Mouse (Mus musculus): ENCODE data around the gene Kctd2.

DNA sequence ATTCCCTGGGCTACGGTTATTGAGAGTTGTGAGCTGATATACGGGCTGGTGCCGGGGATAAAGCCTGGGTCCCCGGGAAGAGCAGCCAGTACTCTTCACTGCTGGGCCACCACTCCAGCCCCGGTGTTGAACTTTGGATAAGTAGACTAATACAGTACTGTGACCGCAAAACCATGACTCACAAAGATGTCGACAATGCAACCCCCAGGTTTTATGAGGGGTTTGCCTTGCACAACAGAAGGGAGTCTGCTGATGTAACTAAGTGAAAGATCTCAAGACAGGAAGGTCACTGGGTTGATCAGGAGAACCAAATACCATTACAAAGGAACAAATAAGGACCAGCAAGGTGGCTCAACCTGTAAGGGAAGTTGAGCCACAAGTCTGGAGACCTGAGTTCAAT is 43.2 kb upstream of the Kctd2 start:
- TF ChIP-seq CTCF (IDR thresholded peaks at IDR 0.05; ENCODE audit: borderline replicate concordance, extremely low read depth, insufficient read depth, insufficient read length) (no peak), POLR2A (IDR thresholded peaks at IDR 0.05; ENCODE audit: borderline replicate concordance, extremely low read depth, insufficient read depth, insufficient read length, poor library complexity, severe bottlenecking) (no peak)
